Mouse (Mus musculus): ENCODE results near the gene Prkg1.

GRCm38 (mm10) chr19:30625391-30625790 is 1139.4 kb downstream of the Prkg1 start:
- no peak for TF ChIP-seq CTCF (IDR thresholded peaks at IDR 0.05; ENCODE audit: low read depth, low read length)
- no peak for TF ChIP-seq POLR2A (IDR thresholded peaks at IDR 0.05; ENCODE audit: borderline replicate concordance, low read depth, low read length)
